Mouse (Mus musculus): ENCODE results near the gene Shank3.
A peak's percentile ranks its signal among the peaks of the same experiment; 100 is the strongest.

Gene Shank3

GRCm38 (mm10) chr15:89524611-89525415 is 25.4 kb downstream of the Shank3 start:
- DNase-seq (ENCODE audit: low read depth, low spot score): peak; percentile 86

DNA sequence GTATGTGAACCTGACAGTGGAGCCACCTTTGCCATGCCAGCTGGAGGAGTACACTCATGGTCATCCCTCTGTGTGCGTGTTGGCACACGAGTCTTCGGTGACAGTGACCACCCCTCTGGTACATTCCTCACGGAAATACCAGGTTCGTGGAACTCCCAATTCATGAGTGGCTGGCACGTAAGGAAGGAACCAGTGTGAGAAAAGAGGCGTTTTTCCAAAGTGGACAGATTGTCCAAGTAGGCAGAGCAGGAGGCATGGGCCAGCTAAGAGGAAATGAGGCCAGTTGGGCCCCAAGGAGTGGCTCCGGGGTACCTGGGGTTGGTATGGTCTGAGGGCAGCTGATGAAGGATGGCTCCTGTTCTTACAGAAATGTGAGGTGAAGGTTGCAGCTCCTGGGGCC is 26.0 kb downstream of the Shank3 start:
- peak; percentile 95 for DNase-seq (ENCODE audit: low read depth, low spot score)

DNA sequence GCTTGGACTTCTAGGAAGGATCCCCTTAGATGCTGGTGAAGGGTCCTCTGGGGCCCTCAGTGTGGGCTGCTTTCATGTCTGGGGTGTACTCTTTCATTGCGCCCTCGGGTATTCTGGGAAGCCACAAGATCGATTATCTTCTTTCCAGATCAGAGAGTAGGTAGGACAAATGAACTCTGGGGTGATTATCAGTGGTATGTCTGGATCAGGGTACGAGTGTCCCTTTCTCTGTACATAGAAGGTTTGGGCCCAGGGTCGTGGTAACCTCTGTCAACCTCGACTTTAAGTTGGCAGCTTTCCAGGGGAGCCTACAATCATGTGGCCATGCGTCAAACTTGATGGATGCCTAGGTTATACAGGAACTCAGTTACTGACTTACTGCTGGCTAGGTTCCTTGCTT is 26.5 kb downstream of the Shank3 start:
- DNase-seq (ENCODE audit: low read depth, low spot score): no peak

- no peak for DNase-seq (ENCODE audit: low read depth, low spot score)
Measured at GRCm38 (mm10) chr15:89526776-89527325, 27.4 kb downstream of the Shank3 start.

DNA sequence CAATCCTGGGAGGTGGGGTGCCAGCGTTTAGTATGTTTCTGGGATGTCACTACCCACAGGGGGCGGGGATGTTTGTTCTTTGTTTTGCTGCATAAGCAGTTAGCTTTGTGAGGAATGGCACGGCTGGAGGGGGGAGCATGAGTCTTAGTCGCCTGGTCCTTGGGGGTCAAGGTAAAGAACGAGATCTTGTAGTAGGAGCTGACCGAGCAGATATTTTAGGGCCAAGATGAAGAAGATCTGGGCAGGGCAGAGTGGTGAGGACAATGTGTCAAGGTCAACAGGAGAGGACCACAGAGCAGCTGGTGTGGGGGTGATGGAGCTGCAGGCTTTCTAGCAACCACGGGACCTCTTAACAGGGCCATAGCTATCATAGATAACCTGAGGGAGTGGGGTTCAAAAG is 28.0 kb downstream of the Shank3 start:
- DNase-seq (ENCODE audit: low read depth, low spot score): no peak

DNA sequence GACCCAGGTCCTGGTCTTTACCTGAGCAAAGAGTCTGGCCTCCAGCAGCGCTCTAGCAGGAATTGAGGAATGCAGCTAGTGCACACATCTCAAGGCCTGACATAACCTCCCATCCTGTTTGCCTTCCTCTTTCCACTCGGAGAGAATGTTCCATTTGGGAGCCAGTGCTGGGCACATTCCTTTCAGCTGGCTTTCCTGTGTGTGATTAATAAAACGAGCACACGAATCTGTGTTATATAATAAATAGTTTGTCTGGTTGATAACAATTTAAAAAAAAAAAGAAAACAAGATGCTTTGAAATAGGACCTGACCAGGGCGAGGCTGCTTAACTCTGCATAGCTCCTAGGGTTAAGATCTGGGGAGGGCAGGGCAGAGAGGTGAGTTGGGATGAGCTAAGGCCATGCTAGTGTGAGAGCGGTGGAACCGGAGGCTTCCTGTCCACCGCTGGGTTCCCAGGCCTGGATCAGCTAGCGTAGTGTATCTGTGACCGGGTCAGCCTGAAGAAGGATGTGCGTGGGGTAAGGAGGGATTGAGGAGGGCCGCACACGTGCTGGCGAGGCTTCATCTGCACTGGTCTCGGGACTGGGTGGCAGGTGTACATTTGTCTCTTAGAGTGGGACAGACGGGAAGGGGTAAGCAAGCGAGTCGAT is 28.9 kb downstream of the Shank3 start:
- no peak for DNase-seq (ENCODE audit: low read depth, low spot score)

- no peak for DNase-seq (ENCODE audit: low read depth, low spot score)
Measured at GRCm38 (mm10) chr15:89528923-89529322, 29.5 kb downstream of the Shank3 start.

GRCm38 (mm10) chr15:89530336-89530735 is 30.9 kb downstream of the Shank3 start:
- peak; percentile 84 for DNase-seq (ENCODE audit: low read depth, low spot score)

GRCm38 (mm10) chr15:89531399-89531798 is 32.0 kb downstream of the Shank3 start:
- DNase-seq (ENCODE audit: low read depth, low spot score): no peak

- DNase-seq (ENCODE audit: low read depth, low spot score): peak; percentile 95
Measured at GRCm38 (mm10) chr15:89532026-89532923, 32.9 kb downstream of the Shank3 start.

DNA sequence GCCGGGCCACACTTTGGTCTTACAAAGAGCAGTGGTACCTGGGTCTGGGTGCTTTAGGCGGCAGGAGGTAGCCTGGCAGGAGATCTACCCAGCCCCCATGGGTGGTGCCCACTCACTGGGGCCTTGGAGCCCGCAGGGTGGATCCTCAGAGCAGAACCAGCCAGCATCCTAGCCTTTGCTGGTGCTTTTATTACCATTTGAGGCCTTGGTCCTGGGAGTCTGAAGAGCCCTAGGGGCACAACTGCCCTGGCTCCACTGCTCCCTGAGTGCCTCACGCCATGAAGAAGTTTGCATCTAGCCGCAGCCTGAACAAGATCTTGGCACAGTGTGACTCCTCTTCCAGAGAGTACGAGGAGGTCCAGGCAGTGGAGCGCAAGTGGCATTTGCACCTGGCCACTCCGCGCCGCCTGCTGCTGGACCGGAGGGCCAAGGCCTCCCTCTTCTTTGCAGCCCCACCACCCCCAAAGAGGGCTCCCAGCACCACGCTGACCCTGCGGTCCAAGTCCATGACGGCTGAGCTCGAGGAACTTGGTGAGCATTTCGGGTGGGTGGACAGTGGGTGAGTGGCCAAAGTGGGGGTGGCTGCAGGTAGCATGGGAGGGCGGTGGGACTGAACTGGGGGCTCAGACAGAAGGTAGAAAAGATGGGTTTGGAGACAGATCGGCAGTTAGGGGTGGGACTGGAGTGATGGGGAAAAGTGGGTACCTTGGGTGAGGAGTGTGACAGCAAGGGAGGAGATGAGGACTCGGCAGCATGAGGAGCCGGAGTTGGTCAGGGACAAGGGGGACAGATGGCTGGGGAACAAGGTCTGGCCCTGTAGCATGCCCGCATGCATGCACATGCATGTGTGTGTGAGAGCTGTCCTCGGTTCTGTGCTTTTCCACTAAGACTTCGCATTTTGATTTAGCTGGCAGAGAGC is 33.8 kb downstream of the Shank3 start:
- peak; percentile 66 for DNase-seq (ENCODE audit: low read depth, low spot score)

DNA sequence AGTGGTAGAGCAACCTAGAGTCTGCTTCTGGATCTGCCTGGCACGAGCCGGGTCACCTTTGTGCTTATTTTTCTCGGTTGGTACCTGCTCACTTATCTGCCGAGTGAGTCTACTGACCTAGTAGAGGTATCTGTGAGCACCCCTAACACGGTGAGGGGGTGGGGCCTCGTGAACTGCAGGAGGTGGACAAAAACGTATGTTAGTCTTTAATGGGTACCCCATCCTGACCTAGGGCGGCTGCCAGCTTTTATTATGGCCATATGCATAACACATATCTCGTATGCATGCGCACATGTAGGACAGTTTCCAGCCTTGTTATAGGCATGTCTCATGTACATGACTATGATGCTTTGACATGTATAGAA is 34.4 kb downstream of the Shank3 start:
- no peak for DNase-seq (ENCODE audit: low read depth, low spot score)

DNA sequence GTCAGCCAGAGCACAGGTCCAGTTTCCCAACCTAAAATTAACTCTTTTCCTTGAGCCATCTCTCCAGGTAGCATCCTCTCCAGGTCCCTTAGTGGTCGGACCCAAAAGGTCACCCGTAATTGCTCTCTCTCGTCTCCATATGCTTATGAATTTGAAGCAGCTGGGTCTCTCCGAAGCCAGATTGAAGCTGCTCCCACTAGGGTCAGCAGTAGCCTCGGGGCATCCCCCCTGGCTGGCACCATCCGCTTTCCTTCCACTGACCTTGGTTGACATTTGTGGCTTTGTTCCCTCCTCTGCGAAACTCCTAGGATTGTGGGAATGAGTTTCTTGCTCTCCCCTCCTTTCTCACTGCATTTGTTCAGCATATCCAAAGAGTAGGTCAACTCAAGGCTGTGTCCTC is 44.7 kb downstream of the Shank3 start:
- DNase-seq (ENCODE audit: low read depth, low spot score): peak; percentile 89

DNA sequence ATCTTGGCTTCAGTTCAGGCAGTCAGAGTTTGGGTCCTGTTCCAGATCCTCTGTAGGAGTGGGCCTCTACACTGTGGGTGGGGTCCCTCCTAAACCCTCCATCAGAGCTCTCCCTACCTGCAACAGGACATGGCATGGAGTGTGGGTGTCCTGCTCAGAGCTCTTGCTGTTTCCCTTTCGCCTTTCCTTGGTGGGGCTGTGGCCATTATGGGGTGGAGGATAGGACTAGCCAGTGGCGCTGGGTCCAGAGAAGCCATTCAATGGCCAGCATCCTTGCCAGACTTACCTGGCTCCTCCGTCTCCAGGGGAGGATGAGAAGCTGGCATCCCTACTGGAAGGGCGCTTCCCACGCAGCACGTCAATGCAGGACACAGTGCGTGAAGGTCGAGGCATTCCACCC is 47.9 kb downstream of the Shank3 start:
- no peak for DNase-seq (ENCODE audit: low read depth, low spot score)

- no peak for DNase-seq (ENCODE audit: low read depth, low spot score)
Measured at GRCm38 (mm10) chr15:89547824-89548601, 48.6 kb downstream of the Shank3 start.

GRCm38 (mm10) chr15:89548837-89549236 is 49.4 kb downstream of the Shank3 start:
- DNase-seq (ENCODE audit: low read depth, low spot score): peak; percentile 92

DNA sequence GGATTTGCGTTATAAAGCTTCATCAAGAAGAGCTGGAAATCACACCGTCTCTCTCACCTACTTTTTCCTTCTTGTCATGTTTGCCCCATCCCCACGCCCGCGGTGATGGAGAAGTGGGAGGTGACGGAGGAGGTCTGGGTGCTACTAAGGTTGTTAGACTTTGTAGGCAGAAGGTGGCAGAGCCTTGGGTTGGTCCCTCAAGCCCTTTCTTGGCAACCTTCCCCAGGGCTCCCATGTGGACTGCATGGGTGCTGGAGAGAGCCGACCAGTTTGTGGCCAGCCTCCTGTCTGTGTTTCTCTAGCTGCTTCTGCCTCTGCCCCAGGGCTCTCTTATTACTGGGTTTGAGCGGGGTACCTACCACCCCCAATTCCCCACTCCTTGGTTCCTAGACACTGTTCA is 51.1 kb downstream of the Shank3 start:
- DNase-seq (ENCODE audit: low read depth, low spot score): no peak

GRCm38 (mm10) chr15:89551733-89552132 is 52.3 kb downstream of the Shank3 start:
- peak; percentile 53 for DNase-seq (ENCODE audit: low read depth, low spot score)

GRCm38 (mm10) chr15:89555591-89555990 is 56.2 kb downstream of the Shank3 start:
- DNase-seq (ENCODE audit: low read depth, low spot score): no peak

All from brain, adult 2 months (tissue).